Mouse (Mus musculus) heart, embryonic 15.5 days (tissue): ENCODE data around the gene Gm1673. TPM values are rescaled to one million over a fixed set of nuclear protein-coding genes. Genes with fewer than 3 reads are reported as not detected.
A peak's percentile ranks its signal among the peaks of the same experiment; 100 is the strongest.

ENCODE experiments used
- ATAC-seq: fragments of 200-750 bp; cut with Nextera tagmentation; replicated peaks from 2 replicates; pipeline ENCODE4 v1.8.0; 2017; ENCODE audit warnings: low read depth, moderate TSS enrichment; ENCODE audit not compliant: insufficient number of reproducible peaks, insufficient read depth, low FRiP score
- H3K27ac ChIP-seq: fragments of 300-500 bp; sonication (generic); 2 replicates; pipeline ENCODE4 v1.5.1; 2015; ENCODE audit warnings: mild to moderate bottlenecking, inconsistent platforms
- H3K27me3 ChIP-seq: fragments of 300-500 bp; sonication (generic); 2 replicates; pipeline ENCODE4 v1.6.1; 2015; ENCODE audit warnings: inconsistent platforms
- H3K36me3 ChIP-seq: fragments of 300-500 bp; sonication (generic); 2 replicates; pipeline ENCODE4 v1.6.1; 2015; ENCODE audit warnings: mild to moderate bottlenecking, inconsistent platforms
- H3K4me1 ChIP-seq: fragments of 300-500 bp; sonication (generic); replicated peaks from 2 replicates; pipeline ENCODE4 v1.6.1; 2015; ENCODE audit warnings: inconsistent platforms
- H3K4me2 ChIP-seq: fragments of 300-500 bp; sonication (generic); 2 replicates; pipeline ENCODE4 v1.6.1; 2015; ENCODE audit warnings: inconsistent platforms, mild to moderate bottlenecking, moderate library complexity
- H3K4me3 ChIP-seq: fragments of 300-500 bp; sonication (generic); 2 replicates; pipeline ENCODE4 v1.5.1; 2015; ENCODE audit warnings: mild to moderate bottlenecking, inconsistent platforms
- H3K9ac ChIP-seq: fragments of 300-500 bp; sonication (generic); 2 replicates; pipeline ENCODE4 v1.6.1; 2015; ENCODE audit warnings: mild to moderate bottlenecking, inconsistent platforms
- H3K9me3 ChIP-seq: fragments of 300-500 bp; sonication (generic); replicated peaks from 2 replicates; pipeline ENCODE4 v1.6.1; 2016; ENCODE audit warnings: inconsistent platforms
- WGBS: fragments of 180-500 bp; shearing (Covaris S2); methylation state at CpG from one replicate; pipeline ENCODE4 v1.1.7; 2015; ENCODE audit warnings: mixed read lengths; 5-methylcytosine and 5-hydroxymethylcytosine counted together
- polyA plus RNA-seq: library from polyadenylated mRNA; unstranded; fragments of >200 nt; fragmentation: Nextera tagmentation; extraction: Ambion mirVana; gene quantifications from 2 replicates; pipeline ENCODE4 v1.2.1, GENCODE M21; 2015

Gm1673 gene
- polyA plus RNA-seq, 1 experiment from 2014 or later = 54.1 TPM

GRCm38 (mm10) chr5:33955868-33956267, 27.4 kb upstream of the Gm1673 start:
- no peak overlapping the region for H3K4me2 ChIP-seq
- H3K9ac ChIP-seq = no peak overlapping the region
- ATAC-seq = no peak
- H3K9me3 ChIP-seq = no peaks in the 10 kb centered on the region
- no peak overlapping the region for H3K27ac ChIP-seq
- no peaks in the 10 kb centered on the region for H3K27me3 ChIP-seq
- no peaks in the 10 kb centered on the region for H3K4me1 ChIP-seq
- WGBS = 76% methylated on average over 4 of the region's 4 CpGs
- H3K36me3 ChIP-seq = no peaks in the 10 kb centered on the region
- no peak overlapping the region for H3K4me3 ChIP-seq

DNA sequence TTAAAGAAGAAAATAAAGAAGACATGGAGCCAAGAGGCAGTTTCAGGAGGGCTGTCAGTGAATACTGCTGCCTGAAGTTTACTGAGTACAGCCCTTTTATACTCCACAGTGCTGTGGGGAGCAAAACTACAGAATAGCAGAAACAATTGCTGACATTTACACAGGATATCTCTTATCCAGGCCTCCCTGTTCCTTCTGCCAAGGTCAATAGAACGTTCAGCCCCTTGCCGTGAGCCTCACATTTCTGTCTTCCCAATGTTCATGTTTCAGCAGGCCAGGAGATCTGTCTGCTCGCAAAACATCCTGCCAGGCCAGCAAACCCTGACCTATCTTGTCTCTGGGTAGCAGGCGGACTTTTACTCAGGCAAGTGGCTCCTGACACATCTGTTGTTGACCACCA, 23.9 kb upstream of the Gm1673 start:
- Histone ChIP-seq H3K27ac (peak overlapping the region; percentile 57), H3K27me3 (no peaks in the 10 kb centered on the region), H3K9ac (no peak overlapping the region), H3K4me2 (no peak overlapping the region), H3K36me3 (no peaks in the 10 kb centered on the region), H3K9me3 (no peaks in the 10 kb centered on the region), H3K4me1 (no peaks in the 10 kb centered on the region), H3K4me3 (no peak overlapping the region)
- ATAC-seq = peak; percentile 73
- WGBS = 52% methylated on average over 4 of the region's 4 CpGs

GRCm38 (mm10) chr5:33974736-33975135, 8.5 kb upstream of the Gm1673 start:
- Histone ChIP-seq H3K27ac (no peak overlapping the region), H3K27me3 (no peaks in the 10 kb centered on the region), H3K9me3 (no peaks in the 10 kb centered on the region), H3K4me3 (no peak overlapping the region), H3K9ac (no peak overlapping the region), H3K4me2 (no peak overlapping the region), H3K36me3 (no peaks in the 10 kb centered on the region), H3K4me1 (no peaks in the 10 kb centered on the region)
- no peak for ATAC-seq
- WGBS = 57% methylated on average over 2 of the region's 2 CpGs

DNA sequence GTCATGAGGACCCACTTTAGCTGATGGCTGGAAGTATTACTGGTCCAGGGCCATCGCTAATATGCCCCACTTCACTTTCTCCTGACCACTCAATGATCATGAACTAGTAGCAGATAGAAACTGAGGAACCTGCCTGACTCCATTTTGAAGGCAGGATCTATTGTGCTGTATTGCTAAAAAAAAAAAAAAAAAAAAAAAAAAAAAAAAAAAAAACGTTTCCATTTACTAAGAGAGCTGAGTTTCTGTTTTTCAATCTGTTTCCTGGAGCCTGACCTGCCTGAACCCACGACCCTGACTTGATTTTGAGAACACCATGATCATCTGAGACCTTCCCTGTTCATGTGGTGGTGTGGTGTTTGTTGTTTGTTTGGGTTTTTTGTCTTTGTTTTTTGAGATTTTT, 7.0 kb upstream of the Gm1673 start:
- no peak overlapping the region for H3K27ac ChIP-seq
- H3K9ac ChIP-seq = no peak overlapping the region
- no peaks in the 10 kb centered on the region for H3K9me3 ChIP-seq
- no peaks in the 10 kb centered on the region for H3K4me1 ChIP-seq
- ATAC-seq = no peak
- WGBS = 33% methylated on average over 3 of the region's 3 CpGs
- H3K36me3 ChIP-seq = no peaks in the 10 kb centered on the region
- H3K4me3 ChIP-seq = no peak overlapping the region
- H3K27me3 ChIP-seq = no peaks in the 10 kb centered on the region
- no peak overlapping the region for H3K4me2 ChIP-seq

- Histone ChIP-seq H3K9ac (peak overlapping the region; percentile 60), H3K4me2 (peak overlapping the region; percentile 98), H3K9me3 (no peaks in the 10 kb centered on the region), H3K27ac (peak overlapping the region; percentile 55), H3K4me1 (peaks cover 13% of the 10 kb centered on the region), H3K4me3 (peak overlapping the region; percentile 71), H3K36me3 (no peaks in the 10 kb centered on the region), H3K27me3 (peaks cover 10% of the 10 kb centered on the region; the same call in 1 of the 2 replicates)
- ATAC-seq = peak; percentile 8; the same call in 1 of the 2 replicates
- WGBS = 5% methylated on average over 26 of the region's 26 CpGs
Observed at GRCm38 (mm10) chr5:33982731-33983259, 438 bp upstream of the Gm1673 start.

DNA sequence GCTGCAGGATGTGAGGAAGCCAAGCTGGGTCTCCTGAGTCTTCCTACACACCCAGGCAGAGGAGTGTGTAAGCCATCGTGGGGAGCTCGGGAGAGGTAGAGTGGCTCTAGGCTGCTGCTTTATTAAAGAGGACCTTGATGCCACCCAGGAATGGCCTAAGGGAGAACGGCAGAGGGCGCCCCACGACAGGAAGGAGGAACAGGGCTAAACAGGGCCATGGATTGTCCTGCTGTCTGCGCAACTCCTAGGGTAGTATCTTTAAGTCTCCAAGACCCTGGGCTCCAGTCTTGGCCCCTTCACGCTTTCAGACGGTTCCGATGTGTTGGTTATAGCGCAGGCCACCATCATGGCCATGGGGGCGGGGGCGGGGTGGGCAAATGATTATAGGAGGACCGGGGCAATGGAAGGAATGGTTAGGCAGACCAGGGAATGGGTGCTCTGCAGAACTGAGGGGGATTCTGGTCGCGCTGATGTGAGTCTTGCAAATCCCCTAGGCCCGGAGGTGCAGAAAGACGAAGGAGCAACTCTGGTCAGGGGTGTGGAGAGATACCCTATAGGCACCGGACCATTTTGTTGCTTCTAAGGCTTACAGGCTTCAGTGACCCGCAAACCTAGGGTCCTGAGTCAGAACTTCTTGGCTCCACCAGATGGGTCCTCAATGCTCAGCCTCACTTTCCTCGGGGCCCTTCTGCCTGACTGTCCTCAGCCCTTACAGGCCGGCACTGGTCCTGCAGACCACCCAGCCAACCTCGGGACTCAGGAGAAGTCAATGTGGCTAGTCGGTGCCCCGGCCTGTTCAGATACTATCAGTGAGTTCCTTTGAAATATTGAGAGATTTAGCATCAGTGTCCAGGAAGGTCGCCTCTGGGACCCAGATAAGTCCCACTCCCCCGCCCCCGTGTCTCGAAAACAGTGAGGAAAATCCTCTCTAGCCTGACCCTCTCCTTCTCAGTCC, 11.7 kb downstream of the Gm1673 start:
- Histone ChIP-seq H3K9ac (0 out of 2 replicates have a peak overlapping the region, but pooled peaks have one; percentile 70), H3K36me3 (no peaks in the 10 kb centered on the region), H3K27me3 (peaks cover 59% of the 10 kb centered on the region), H3K4me2 (peak overlapping the region; percentile 95), H3K9me3 (no peaks in the 10 kb centered on the region), H3K4me1 (peaks cover 25% of the 10 kb centered on the region), H3K4me3 (peak overlapping the region; percentile 70), H3K27ac (no peak overlapping the region)
- no peak for ATAC-seq
- WGBS = 33% methylated on average over 28 of the region's 28 CpGs

DNA sequence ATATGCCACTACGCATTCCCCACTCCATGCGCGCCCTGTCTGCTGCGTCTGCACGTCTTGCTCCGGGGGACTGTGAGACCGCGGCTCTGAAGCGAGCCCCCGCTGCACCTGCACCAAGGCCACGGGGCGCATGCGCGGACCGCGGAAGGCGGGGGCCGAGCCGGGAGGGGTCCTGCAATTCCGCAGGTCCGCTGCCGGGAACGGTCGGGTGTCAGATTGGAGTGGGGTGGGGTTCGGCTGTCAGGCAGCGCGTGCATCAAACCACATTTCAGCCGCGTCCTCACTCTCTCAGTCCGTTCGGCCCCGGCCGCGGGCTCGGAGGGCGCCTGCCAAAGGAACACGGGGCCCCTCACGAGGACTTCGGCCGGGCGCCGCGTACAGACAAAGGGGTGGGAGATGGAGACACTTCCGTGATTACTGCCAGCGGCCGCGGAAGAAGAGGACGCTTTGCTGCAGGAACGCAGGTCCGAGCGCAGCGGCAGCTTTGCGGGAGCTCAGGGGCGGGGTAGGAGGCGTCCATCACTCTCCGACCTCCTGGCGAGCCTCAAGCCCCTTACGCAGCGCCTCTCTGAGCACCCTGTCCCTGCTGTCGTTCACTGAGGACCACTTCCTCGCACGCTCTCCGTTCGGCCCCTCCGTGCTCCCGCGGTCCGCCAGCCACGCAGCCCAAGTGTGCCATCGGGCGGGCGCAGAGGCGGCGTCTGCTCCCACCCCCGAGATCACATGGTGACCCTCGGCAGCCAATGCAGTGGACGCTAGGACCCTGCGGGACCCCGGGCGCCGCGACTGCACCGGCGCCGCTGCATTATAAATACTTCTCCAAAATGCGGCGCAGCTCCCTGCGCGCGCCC, 12.8 kb downstream of the Gm1673 start, which contains the start of gene Nat8l:
TSS of gene Nat8l (plus strand) at position 142 of the 851 bp plus-strand sequence.
- WGBS = under 1% methylated on average over 89 of the region's 90 CpGs
- H3K27ac ChIP-seq = peak within 1 kb of the TSS; percentile 49
- ATAC-seq = peak; percentile 73

DNA sequence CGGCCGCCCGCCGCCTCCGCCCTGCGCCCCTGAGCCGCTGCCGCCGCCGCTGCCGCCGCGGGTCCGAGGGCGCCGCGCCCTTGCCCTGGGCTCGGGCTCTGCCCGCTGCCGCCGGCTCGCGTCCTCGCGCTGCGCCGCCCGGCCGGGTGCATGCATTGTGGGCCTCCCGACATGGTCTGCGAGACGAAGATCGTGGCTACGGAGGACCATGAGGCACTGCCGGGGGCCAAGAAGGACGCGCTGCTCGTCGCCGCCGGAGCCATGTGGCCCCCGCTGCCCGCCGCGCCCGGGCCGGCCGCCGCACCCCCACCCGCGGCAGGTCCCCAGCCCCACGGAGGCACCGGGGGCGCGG, 13.4 kb downstream of the Gm1673 start:
- ATAC-seq = peak; percentile 13; the same call in 1 of the 2 replicates
- H3K36me3 ChIP-seq = no peaks in the 10 kb centered on the region
- peak overlapping the region; percentile 95 for H3K4me2 ChIP-seq
- peaks cover 25% of the 10 kb centered on the region for H3K4me1 ChIP-seq
- peaks cover 67% of the 10 kb centered on the region for H3K27me3 ChIP-seq
- H3K4me3 ChIP-seq = peak overlapping the region; percentile 70
- H3K9ac ChIP-seq = peak overlapping the region; percentile 70
- peak overlapping the region; percentile 49 for H3K27ac ChIP-seq
- H3K9me3 ChIP-seq = no peaks in the 10 kb centered on the region
- 0% methylated on average over 48 of the region's 55 CpGs for WGBS

More for the DNA sequence above, 12.8 kb downstream of the Gm1673 start, which contains the start of gene Nat8l:
- peaks cover 67% of the 10 kb centered on the region for H3K27me3 ChIP-seq
- H3K4me3 ChIP-seq = peak within 1 kb of the TSS; percentile 70
- H3K36me3 ChIP-seq = no peaks in the 10 kb centered on the region
- H3K9ac ChIP-seq = peak within 1 kb of the TSS; percentile 70
- H3K4me2 ChIP-seq = peak within 1 kb of the TSS; percentile 95
- peaks cover 25% of the 10 kb centered on the region for H3K4me1 ChIP-seq
- H3K9me3 ChIP-seq = no peaks in the 10 kb centered on the region

- H3K27me3 ChIP-seq = peaks cover 67% of the 10 kb centered on the region
- H3K27ac ChIP-seq = peak overlapping the region; percentile 49
- peak overlapping the region; percentile 70 for H3K9ac ChIP-seq
- WGBS = under 1% methylated on average over 78 of the region's 80 CpGs
- peaks cover 25% of the 10 kb centered on the region for H3K4me1 ChIP-seq
- peak overlapping the region; percentile 95 for H3K4me2 ChIP-seq
- H3K9me3 ChIP-seq = no peaks in the 10 kb centered on the region
- peak; percentile 24; the same call in 1 of the 2 replicates for ATAC-seq
- no peaks in the 10 kb centered on the region for H3K36me3 ChIP-seq
- peak overlapping the region; percentile 70 for H3K4me3 ChIP-seq
Observed at GRCm38 (mm10) chr5:33997051-33997741, 14.0 kb downstream of the Gm1673 start.

DNA sequence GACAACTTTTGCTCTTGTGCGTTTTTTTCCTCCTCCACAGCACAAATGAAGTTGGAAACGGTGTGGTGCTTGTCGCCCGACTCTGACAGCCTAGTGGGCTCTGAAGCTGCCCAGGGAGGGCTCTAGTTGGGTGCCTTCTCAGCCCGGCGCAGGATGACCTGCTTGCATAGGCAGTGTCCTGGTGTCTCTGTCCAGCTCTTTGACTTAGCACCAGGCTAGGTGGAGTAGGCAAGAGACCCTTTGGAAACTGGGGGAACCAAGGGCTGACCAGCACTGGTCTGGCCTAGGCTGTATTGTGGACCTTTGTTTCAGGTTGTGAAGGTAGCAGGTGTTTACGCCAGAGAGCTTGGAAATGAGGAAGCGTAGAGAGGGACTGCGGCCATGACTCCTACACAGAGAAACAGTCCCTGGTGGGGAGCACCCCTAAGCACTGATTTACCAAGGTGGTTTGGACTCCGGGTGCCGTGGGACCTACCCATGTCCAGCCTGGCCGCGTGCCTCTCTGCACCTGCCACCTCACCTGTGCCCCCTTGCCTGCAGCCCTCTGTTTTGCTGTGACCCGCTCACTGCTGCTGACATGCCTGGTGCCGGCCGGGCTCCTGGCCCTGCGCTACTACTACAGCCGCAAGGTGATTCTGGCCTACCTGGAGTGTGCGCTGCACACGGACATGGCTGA, 14.7 kb downstream of the Gm1673 start:
- ATAC-seq = no peak
- no peak overlapping the region for H3K9ac ChIP-seq
- WGBS = 75% methylated on average over 20 of the region's 20 CpGs

More for the DNA sequence above, 14.7 kb downstream of the Gm1673 start:
- H3K27ac ChIP-seq = no peak overlapping the region
- peaks cover 25% of the 10 kb centered on the region for H3K4me1 ChIP-seq
- H3K36me3 ChIP-seq = no peaks in the 10 kb centered on the region
- peak overlapping the region; percentile 70 for H3K4me3 ChIP-seq
- H3K4me2 ChIP-seq = peak overlapping the region; percentile 95
- H3K27me3 ChIP-seq = peaks cover 67% of the 10 kb centered on the region
- H3K9me3 ChIP-seq = no peaks in the 10 kb centered on the region
